Mouse (Mus musculus) lung, postnatal 4 days (tissue): ENCODE measurements around the gene Pdcd7.

Source experiments
- DNase-seq, 2 experiments: peaks; one replicate each; pipeline ENCODE4 v3.0.0; 2021

Gene Pdcd7

DNA sequence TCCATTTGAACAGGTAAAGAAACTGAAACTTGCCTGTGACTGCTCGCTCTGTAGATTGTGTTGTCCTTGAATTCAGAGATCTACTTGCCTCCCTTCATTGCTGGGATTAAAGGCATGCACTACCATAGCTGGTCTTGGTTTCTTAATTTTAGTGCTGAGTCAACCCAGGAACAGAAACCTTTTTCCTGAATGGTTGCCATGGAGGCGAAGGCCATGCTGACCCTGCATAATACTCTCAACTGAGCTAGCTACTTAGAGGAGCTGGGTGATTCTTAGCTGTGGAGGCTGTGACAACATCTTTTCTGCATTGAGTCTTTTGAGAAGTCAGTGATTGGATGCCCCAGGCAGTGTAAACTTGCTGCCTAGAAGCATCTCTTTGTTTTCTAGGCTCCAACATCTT, 11.1 kb downstream of the Pdcd7 start:
- DNase-seq: no peak

- no peak for DNase-seq
Observed at GRCm38 (mm10) chr9:65358956-65359480, 13.1 kb downstream of the Pdcd7 start.

DNA sequence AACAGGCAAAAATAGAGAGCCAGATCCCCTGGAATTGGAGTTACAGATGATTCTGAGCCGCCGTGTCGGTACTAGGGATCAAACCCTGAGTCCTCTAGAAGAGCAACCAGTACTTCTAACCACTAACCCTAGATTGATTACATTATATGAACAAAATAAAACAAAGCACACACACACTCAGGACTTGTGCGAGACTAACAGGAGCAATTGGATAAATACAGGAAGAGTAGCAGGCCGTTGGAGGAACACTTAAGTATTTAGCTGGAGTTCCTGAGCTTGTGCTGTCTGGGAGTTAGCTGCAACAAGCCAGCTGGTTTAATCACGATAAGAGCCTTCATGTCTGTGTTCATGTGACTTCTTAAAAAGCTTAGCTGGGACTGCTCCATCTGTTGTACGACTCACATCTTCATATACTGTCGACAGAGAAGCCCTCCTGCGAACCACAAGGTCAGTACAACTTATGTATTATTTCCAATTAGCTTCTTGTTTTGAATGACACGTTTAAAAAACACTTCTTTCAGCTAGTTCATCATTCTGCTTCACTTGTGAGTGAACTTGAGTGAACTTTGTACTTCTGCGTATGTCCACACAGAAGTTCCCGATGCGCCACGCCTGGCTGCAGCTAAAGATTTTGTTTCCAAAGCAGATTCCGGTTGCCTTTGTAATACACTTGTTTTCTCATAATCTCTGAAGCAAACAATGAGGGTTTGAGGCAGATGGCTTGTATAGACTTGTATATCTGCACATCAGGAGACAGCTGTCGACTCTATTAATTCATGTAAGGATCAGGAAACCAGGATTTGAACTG, 14.9 kb downstream of the Pdcd7 start, which contains the start of gene Ubap1l:
TSS of gene Ubap1l (plus strand) at position 401 of the 808 bp plus-strand sequence.
- DNase-seq: no peak

- DNase-seq: no peak
Observed at GRCm38 (mm10) chr9:65363684-65364083, 17.8 kb downstream of the Pdcd7 start.

DNA sequence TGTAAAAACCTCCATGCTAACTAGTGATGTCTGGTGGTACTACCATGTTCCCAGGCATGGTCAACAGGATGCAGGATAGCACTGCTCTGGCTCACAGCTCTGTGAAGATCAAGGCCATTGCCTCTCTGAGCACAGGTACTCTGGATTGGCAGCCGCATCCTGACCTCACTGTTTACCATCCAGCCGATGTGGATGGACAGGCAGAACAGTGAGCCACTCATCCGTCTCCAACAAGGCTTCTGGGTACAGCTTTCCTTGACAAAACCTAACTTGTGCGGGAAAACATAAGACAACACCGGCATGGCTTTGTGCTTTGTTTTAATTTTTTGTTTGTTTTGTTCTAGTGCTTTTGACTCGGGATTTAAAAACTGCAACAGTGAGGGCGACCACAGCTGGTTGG, 19.8 kb downstream of the Pdcd7 start:
- DNase-seq: no peak

DNA sequence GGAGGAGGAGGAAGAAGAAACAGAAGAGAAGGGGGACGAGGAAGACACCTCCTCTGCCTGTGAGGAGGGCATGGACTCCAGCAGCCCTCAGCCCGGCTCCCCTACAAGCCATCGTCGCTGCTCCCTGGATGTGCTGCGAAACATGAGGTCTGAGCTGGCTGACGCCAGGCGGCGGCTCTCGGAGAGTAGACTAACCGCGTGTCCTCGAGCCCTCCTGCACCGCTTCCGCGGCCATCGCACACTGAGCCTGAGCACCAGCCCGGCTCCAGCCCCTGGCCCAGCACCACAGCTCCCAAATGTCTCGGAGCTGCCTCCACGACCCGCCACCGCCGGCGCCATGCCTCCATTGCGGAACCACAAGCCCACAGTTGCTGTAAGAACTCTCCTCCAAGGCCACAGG, 25.9 kb downstream of the Pdcd7 start:
- DNase-seq: no peak

DNA sequence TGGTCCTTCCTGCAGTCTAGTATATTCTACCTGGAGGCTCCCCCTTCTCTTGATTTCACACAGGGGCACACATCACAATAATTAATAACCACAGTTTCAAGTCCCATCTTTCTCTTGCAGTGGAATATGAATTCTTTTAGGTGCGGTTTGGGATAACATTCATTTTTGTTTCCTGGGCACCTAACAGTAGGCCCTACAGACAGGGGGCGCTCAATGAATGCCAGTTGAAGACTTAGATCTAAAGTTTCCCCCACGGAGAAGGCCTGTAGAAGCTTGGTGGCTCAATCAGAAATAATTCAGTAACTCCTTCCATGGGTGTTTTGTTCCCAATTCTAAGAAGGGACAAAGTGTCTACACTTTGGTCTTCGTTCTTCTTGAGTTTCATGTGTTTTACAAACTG, 26.5 kb downstream of the Pdcd7 start:
- peak in 1 of 2 experiments; percentile 58 for DNase-seq

DNA sequence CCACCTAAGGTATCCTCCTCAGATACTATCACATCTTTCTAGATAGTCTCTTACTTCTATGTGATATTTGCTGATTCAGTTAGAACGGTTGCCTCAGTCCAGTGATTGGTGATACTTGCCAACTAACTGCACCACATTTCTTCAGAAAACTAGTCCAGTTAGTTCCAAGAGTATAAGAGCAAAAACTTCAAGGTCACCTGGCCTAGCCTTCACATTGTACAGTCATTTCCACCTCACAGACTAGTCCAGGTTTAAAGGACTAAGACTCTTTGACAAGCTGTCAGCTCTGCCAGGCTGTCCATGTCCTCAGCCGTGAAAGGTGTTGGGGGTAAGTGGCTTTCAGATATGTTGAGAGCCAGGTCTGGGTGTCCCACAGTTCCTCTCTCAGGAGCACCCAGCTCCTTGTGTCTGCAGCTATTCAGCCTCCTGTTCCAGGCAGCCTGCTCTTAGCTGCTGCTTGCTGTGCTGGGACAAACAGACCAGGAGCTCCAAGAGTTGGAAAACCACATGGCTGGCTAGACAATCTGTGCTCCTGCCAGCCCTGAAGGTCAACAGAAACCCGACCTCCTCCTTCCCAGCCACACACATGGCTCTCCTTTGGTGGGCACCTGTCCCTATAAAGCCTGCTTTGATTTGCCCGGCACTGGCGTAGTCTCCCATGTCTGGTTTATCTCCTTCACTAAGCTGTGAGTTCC, 28.7 kb downstream of the Pdcd7 start:
- no peak for DNase-seq

- DNase-seq: peak in 1 of 2 experiments; percentile 71
Observed at GRCm38 (mm10) chr9:65375163-65375934, 29.4 kb downstream of the Pdcd7 start.

DNA sequence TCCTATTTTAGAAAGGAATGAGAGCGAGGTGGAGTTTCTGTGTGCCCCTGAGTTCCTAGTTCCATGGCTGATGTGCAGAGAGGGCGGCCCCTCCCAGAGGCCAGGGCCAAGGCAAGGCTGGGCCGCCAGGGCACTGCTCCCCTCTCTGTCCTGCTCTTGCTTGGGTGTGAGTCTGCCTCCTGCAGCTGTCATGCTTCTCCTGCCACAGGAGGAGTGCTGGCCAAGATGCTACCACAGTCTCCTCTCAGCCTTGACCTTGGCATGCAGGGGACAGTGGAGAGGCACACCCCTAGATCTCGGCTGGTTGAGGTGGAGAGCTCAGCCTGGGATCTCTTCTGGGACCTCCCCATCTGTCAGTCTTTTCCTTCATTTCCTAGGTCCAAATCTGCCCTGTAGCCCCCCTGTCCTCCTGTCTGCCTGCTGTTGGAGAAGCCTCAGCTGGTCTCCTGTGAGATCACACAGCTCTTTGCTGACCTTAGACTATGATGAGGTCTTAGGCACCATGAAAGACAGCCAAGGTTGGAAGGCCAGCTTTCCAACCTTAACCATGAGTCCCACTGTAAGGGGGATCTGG, 35.2 kb downstream of the Pdcd7 start:
- DNase-seq: peak in 1 of 2 experiments; percentile 77

DNA sequence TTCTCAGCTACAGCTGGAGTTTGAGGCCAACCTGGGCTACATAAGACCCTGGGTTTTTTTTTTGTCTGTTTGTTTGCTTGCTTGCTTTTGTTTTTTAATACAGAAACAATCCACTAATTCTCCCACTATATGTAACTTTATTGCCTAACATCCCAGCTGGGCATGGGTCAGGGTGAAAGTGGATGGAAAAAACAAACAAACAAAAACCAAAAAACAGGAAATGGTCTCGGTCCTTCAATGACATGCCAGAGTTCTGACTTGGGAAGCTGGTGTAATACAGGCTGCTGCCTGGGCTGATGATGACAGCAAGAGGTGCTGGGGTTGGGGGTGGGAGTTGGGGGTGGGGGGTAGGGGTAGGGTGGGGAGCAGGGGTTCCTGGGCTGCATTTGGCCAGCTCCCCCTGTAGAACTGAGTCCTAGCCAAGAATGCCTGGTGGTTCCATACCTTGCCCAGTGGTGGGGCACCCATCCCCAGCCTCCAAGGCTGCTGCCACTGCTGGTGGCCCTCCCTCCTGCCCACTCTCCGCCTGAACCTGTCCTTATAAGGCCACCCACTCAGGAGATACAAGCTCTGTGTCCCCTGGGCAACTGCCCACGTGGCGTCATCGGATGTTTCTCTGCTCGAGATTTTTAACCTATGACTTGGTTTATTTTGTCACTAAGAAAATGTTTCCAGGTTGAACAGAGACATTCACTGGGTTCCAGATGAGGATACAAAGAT, 36.3 kb downstream of the Pdcd7 start:
- DNase-seq: no peak

GRCm38 (mm10) chr9:65382751-65383097, 36.8 kb downstream of the Pdcd7 start:
- no peak for DNase-seq

DNA sequence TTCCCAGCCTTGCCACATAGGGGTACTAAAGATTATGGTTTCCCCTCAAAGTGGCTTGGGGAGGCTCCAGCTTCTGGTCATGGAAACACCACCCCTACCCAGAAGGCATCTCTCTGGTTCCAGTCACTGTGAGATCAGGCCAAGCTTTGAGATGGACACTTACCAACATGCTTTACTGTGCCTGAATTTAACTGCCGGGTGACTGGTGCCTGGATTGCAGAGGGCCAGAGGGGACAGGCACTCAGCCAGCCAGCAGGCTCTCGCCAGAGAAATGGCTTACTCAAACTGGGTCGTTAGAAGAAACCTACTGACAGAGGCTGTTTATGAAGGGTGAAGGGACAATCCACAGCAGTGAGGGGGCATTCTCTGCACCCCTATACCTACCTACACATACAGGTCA, 38.4 kb downstream of the Pdcd7 start:
- peak; percentile 47 to 82 for DNase-seq

DNA sequence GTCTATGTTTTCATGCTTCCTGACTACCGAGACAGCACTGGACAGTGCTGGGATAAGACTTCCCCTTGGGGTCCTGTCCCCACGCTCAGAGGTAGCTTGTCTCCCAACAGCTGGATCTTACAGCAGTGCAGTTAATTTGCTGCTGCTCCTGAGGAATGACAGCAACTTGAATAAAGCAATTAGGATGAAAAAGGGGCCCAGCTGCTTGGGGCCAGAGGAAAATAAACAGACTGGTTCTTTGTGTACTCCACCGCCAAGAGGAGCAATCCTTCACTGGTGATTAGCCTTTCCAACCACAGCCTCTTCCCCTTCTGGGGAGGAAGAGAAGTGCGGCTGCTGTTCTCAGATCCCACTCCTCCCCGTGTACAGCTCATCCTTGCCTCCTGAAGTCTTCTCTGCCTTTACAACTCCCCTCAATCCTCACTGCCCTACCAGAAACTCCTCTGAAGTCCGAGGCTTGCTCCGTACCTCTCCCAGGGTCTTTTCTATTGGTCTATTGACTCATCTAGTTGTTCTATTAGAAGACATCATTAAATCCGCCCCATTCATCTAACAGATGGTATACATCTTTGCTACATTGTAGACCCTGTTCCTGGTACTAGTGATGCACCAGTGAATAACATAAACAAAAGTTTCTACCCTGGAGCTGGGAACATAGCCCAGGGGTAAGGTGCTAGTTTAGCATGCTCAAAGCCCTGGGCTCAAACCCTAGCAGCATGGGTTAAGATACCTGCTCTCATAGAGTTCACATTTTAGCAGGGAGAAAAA, 40.7 kb downstream of the Pdcd7 start:
- DNase-seq: peak; percentile 63 to 83

DNA sequence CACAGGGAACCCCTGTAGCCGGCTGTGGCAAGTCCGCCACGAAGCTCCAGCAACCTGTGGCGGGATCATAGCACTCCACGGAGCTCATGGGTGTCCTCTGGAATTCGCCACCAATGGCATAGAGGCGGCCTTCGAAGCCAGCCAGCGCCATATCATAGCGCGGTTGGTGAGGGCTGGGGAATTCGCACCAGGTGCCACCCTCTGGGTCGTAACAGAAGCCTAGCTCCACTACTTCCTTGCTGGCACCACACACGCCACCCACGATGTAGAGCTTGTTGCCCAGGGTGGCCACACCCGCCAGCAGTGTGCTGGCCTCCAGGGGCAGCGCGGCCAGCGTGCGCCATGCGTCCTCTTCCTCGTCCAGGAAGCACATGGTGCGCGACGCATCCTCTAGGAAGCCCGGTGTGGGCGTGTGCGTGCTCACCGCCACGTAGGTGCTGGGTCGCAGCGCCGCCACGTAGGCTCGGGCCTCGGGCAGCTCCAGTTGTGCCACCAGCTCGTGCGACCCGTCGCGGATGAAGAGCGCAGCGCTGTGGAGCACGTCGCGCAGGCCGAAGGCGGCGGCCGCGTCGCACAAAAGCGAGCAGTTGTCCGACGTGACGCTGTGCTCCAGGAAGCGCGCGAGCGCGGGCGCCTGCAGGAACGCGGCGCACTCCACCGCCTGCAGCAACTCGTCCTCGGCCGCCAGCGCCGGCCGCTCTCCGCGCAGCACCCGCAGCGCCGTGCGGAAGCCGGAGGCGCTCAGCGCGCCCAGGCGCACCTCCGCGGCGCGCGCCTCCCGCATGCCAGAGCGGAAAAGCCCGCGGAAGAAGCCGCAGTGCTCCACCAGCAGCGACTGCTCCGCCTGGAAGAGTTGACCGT, 45.1 kb downstream of the Pdcd7 start:
- DNase-seq: peak; percentile 36 to 55

GRCm38 (mm10) chr9:65391613-65391964, 45.7 kb downstream of the Pdcd7 start, which contains the start of gene Kbtbd13:
Kbtbd13 (minus strand) TSS chr9:65391652.
- no peak for DNase-seq

- DNase-seq: peak; percentile 69 to 78
Observed at GRCm38 (mm10) chr9:65392638-65393364, 46.9 kb downstream of the Pdcd7 start.

GRCm38 (mm10) chr9:65393606-65394005, 47.7 kb downstream of the Pdcd7 start:
- DNase-seq: peak in 1 of 2 experiments; percentile 60

DNA sequence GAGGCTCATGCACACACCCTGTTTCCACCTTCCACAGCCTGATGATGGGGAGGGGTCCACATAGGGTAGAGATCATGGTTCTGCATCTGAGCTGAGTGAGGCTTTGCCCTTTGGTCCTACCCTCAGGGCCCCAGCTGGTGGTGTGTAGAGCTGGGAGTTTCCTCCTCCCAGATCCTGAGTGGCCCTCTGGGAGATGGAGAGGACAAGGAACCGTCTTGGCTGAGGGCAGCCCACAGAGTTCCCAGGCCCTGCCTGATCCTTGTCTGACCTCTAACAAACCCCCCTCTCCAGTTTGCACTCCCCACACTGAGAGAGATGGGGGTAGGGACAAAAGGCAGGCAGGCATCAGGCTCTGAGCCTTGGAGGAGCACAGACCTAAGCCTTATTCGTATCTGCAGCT, 48.5 kb downstream of the Pdcd7 start:
- DNase-seq: peak in 1 of 2 experiments; percentile 61

DNA sequence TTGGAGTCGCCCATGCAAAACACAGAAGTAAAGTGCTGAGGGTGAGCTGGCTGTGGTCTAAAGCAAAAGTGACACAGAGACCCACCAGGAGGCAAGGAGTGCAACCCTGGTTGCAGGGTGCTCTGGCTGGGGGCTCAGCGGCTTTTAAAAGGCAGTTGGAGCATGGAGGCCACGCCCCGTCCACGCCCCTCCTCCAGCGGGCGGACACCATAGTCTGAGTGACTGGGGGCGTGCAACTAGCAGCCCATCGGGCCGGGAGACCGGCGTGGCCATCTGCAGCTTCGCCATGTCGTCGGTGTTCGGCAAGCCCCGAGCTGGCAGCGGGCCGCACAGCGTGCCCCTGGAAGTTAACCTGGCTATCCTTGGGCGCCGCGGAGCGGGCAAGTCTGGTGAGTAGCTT, 52.4 kb downstream of the Pdcd7 start, which contains the start of gene Rasl12:
TSS of gene Rasl12 (plus strand) at position 228 of the 400 bp plus-strand sequence.
- DNase-seq: peak; percentile 83 to 90
